In the genomic region with DNA sequence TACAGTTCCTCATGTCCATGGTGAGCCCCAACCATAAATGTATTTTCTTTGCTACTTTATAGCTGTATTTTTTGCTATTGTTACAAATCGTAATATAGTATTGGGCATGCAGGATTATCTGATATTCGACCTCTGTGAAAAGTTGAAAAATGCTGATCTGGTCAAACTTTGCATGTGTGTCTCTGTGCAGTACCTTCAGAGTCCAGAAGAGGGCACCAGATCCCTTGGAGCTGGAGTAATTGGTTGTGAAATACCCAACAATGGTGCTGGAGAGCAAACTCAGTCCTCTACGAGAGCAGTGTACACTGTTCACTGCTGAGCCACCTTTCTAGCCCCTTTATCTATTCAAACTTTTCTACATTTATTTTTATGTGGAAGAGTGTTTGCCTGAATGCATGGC, we compare ENCODE assay signal across 7 mouse cellular contexts. TPM values are rescaled to one million over a fixed set of nuclear protein-coding genes. Genes with fewer than 3 reads are reported as not detected.
DNase-seq lines count a peak whose midpoint lies in the region; ATAC-seq and TF ChIP-seq lines count a peak whose summit lies in the region.

No protein-coding gene starts in this region.

- no peaks in the 10 kb centered on the region for H3K4me1 ChIP-seq in liver, embryonic 14.5 days (replicated peaks; ENCODE audit: control insufficient read depth in 2 of 2, insufficient read depth in 2 of 2, low read length in 1 of 2)

- no peak overlapping the region for H3K4me2 ChIP-seq in liver, embryonic 14.5 days (ENCODE audit: low read depth)

- WGBS in liver, embryonic 14.5 days (ENCODE audit: insufficient replicate concordance) = 37% methylated on average over 3 of the region's 3 CpGs

- no peak overlapping the region for H3K27ac ChIP-seq in liver, embryonic 14.5 days

- no peak overlapping the region for H3K9ac ChIP-seq in liver, embryonic 14.5 days (replicated peaks)

- peak; percentile 61 for DNase-seq in layer of hippocampus, adult 11-12 months (ENCODE audit: low spot score)
- DNase-seq in layer of hippocampus, adult 9-11 months = no peak
- peak; percentile 6 for DNase-seq in Muller cell, postnatal 12 days (ENCODE audit: inconsistent ontology term)
- peak; percentile 61 for DNase-seq in c-Kit-positive CD71-positive TER-119-positive erythroid progenitor cells, embryonic 14.5 days (ENCODE audit: low spot score)
- peak; percentile 71 to 84 for DNase-seq in heart, postnatal 14 days
- DNase-seq in liver, embryonic 14.5 days (ENCODE audit: low read depth in 3 of 3, low spot score in 3 of 3) = peak in 1 of 3 experiments; percentile 41
- peak; percentile 63 for DNase-seq in right cerebral cortex, postnatal 14 days

- H3K9me3 ChIP-seq in liver, embryonic 14.5 days (ENCODE audit: control insufficient read depth, low read length) = peaks cover 2% of the 10 kb centered on the region; the same call in 1 of the 2 replicates

- peaks cover 12% of the 10 kb centered on the region for H3K36me3 ChIP-seq in liver, embryonic 14.5 days (replicated peaks; ENCODE audit: control insufficient read depth, insufficient read depth, low read depth)

- no peak for ATAC-seq in liver, embryonic 14.5 days (ENCODE audit: insufficient read depth)

- intact Hi-C loops in heart, postnatal 14 days (cut with DNase I) = loop anchor here (2.0 to 10.0 kb wide), 3 partner anchors 92 to 202 kb away; no protein-coding TSS in a partner anchor

- TF ChIP-seq EP300 in liver, embryonic 14.5 days (IDR thresholded peaks at IDR 0.05; ENCODE audit: low read depth) = no peak

- H3K27me3 ChIP-seq in liver, embryonic 14.5 days (ENCODE audit: control insufficient read depth, insufficient read depth, low read length) = no peaks in the 10 kb centered on the region

- peak; percentile 92 for TF ChIP-seq CTCF in liver, embryonic 14.5 days (IDR thresholded peaks at IDR 0.05; ENCODE audit: low read depth)

- no peak overlapping the region for H3K4me3 ChIP-seq in liver, embryonic 14.5 days (ENCODE audit: insufficient read depth in 1 of 2, low read depth in 2 of 2, low read length in 2 of 2)

RNA-seq across cellular contexts. Expression of a gene that starts 13.6 kb away (rescaled TPM):
- total RNA-seq in heart, postnatal 14 days (2021) = 10 to 100 TPM; 57.4 to 62.1 TPM
- polyA plus RNA-seq in liver, embryonic 14.5 days (2012; rRNA removed) = 40.9 and 64.4 TPM in 2 replicates
- polyA plus RNA-seq in liver, embryonic 14.5 days (2014; fragmentation: Nextera tagmentation; extraction: Ambion mirVana) = 95.7 and 95.8 TPM in 2 replicates

RNA-seq across cellular contexts. Expression of a gene that starts 28.3 kb away (rescaled TPM):
- 10 to 100 TPM; 26.8 to 29.6 TPM for total RNA-seq in heart, postnatal 14 days (2021)
- 16.9 and 19.7 TPM in 2 replicates for polyA plus RNA-seq in liver, embryonic 14.5 days (2012; rRNA removed)
- polyA plus RNA-seq in liver, embryonic 14.5 days (2014; fragmentation: Nextera tagmentation; extraction: Ambion mirVana) = 56.1 and 60.9 TPM in 2 replicates

RNA-seq across cellular contexts. Expression of a gene that starts 28.4 kb away (rescaled TPM):
- total RNA-seq in heart, postnatal 14 days (2021) = 10 to 100 TPM; 18.5 to 23.1 TPM
- 10.5 and 16.0 TPM in 2 replicates for polyA plus RNA-seq in liver, embryonic 14.5 days (2012; rRNA removed)
- polyA plus RNA-seq in liver, embryonic 14.5 days (2014; fragmentation: Nextera tagmentation; extraction: Ambion mirVana) = 16.4 and 19.3 TPM in 2 replicates
